Mouse (Mus musculus) kidney, adult 2 months (tissue): Measurements from ENCODE around the gene Ptprh.

ENCODE experiments used
- CTCF ChIP-seq: fragments of 200-500 bp; conservative IDR thresholded peaks from 2 replicates; pipeline ENCODE4 v1.5.1; 2011; ENCODE audit warnings: low read depth, mild to moderate bottlenecking, control low read depth, low read length, moderate library complexity, mixed read lengths; ENCODE audit not compliant: insufficient read depth, insufficient read length
- POLR2A ChIP-seq: fragments of 200-500 bp; IDR thresholded peaks from one replicate; pipeline ENCODE4 v1.6.1; 2011; ENCODE audit warnings: low read depth, low read length, control low read depth

GRCm38 (mm10) chr7:4503100-4503499, 100.7 kb downstream of the Ptprh start:
- no peak for TF ChIP-seq CTCF
- TF ChIP-seq POLR2A: no peak
